Mouse (Mus musculus) heart, embryonic 10.5 days (tissue): Measurements from ENCODE around the gene Pnpla6. TPM values are rescaled to one million over a fixed set of nuclear protein-coding genes. Genes with fewer than 3 reads are reported as not detected.
"Not testable (repeated sequence)": the region's sequence is repeated elsewhere in the genome, so short reads cannot be mapped to it uniquely, and the experiment has no call there.

Experiments
- DNase-seq: peaks from one replicate; pipeline ENCODE4 v3.0.0-alpha.2; 2017; ENCODE audit warnings: low spot score
- H3K27ac ChIP-seq: fragments of 300-500 bp; sonication (generic); 2 replicates; pipeline ENCODE4 v1.5.1; 2016; ENCODE audit warnings: mild to moderate bottlenecking
- H3K27me3 ChIP-seq: fragments of 300-500 bp; sonication (generic); 2 replicates; pipeline ENCODE4 v1.6.1; 2016; ENCODE audit warnings: mild to moderate bottlenecking; ENCODE audit not compliant: poor library complexity, insufficient read depth, severe bottlenecking
- H3K36me3 ChIP-seq: fragments of 300-500 bp; sonication (generic); 2 replicates; pipeline ENCODE4 v1.6.1; 2016; ENCODE audit warnings: mild to moderate bottlenecking, moderate library complexity
- H3K4me1 ChIP-seq: fragments of 300-500 bp; sonication (generic); 2 replicates; pipeline ENCODE4 v1.6.1; 2016; ENCODE audit warnings: mild to moderate bottlenecking
- H3K4me3 ChIP-seq: fragments of 300-500 bp; sonication (generic); 2 replicates; pipeline ENCODE4 v1.5.1; 2016; ENCODE audit warnings: mild to moderate bottlenecking, moderate library complexity
- H3K9me3 ChIP-seq: fragments of 300-500 bp; sonication (generic); 2 replicates; pipeline ENCODE4 v1.6.1; 2016; ENCODE audit warnings: mild to moderate bottlenecking, moderate library complexity
- WGBS: fragments of 180-500 bp; shearing (Covaris S2); methylation state at CpG from one replicate; pipeline ENCODE4 v1.1.7; 2016; 5-methylcytosine and 5-hydroxymethylcytosine counted together
- polyA plus RNA-seq: library from polyadenylated mRNA; unstranded; fragments of >200 nt; fragmentation: Nextera tagmentation; extraction: Ambion mirVana; gene quantifications from 2 replicates; pipeline ENCODE4 v1.2.1, GENCODE M21; 2016

The Pnpla6 gene
- polyA plus RNA-seq, 1 experiment from 2014 or later = 19.7 TPM

- 3% methylated on average over 12 of the region's 12 CpGs for WGBS
- peaks cover 14% of the 10 kb centered on the region for H3K4me1 ChIP-seq
- no peaks in the 10 kb centered on the region for H3K36me3 ChIP-seq
- peak within 1 kb of the TSS; percentile 54 for H3K4me3 ChIP-seq
- DNase-seq = no peak
- no peaks in the 10 kb centered on the region for H3K27me3 ChIP-seq
- peak within 1 kb of the TSS; percentile 83 for H3K27ac ChIP-seq
- no peaks in the 10 kb centered on the region for H3K9me3 ChIP-seq
These were observed 52.6 kb downstream of the Pnpla6 start, which contains the start of gene C330021F23Rik for GRCm38 (mm10) chr8:3567641-3568371. TSS of gene C330021F23Rik (plus strand) at chr8:3567990.

- Histone ChIP-seq H3K27me3 (no peaks in the 10 kb centered on the region), H3K9me3 (no peaks in the 10 kb centered on the region), H3K27ac (peak overlapping the region; percentile 83), H3K4me1 (peaks cover 14% of the 10 kb centered on the region), H3K36me3 (no peaks in the 10 kb centered on the region), H3K4me3 (peak overlapping the region; percentile 54)
- no peak for DNase-seq
- WGBS = 14% methylated on average over 7 of the region's 7 CpGs
These were observed 53.2 kb downstream of the Pnpla6 start for GRCm38 (mm10) chr8:3568378-3568777.

GRCm38 (mm10) chr8:3569784-3570183, 54.6 kb downstream of the Pnpla6 start:
- H3K9me3 ChIP-seq = no peaks in the 10 kb centered on the region
- no peak overlapping the region for H3K27ac ChIP-seq
- H3K36me3 ChIP-seq = no peaks in the 10 kb centered on the region
- WGBS = 83% methylated on average over 5 of the region's 5 CpGs
- H3K4me1 ChIP-seq = peaks cover 14% of the 10 kb centered on the region
- no peaks in the 10 kb centered on the region for H3K27me3 ChIP-seq
- H3K4me3 ChIP-seq = no peak overlapping the region
- DNase-seq = no peak

- H3K36me3 ChIP-seq = no peaks in the 10 kb centered on the region
- WGBS = 92% methylated on average over 3 of the region's 3 CpGs
- DNase-seq = no peak
- H3K9me3 ChIP-seq = no peaks in the 10 kb centered on the region
- H3K4me1 ChIP-seq = no peaks in the 10 kb centered on the region
- 0 out of 2 replicates have a peak, but pooled peaks cover 3% of the 10 kb centered on the region for H3K27me3 ChIP-seq
- H3K4me3 ChIP-seq = no peak overlapping the region
- H3K27ac ChIP-seq = no peak overlapping the region
These were observed 59.4 kb downstream of the Pnpla6 start for GRCm38 (mm10) chr8:3574546-3574945.

- H3K36me3 ChIP-seq = no peaks in the 10 kb centered on the region
- DNase-seq = no peak
- no peaks in the 10 kb centered on the region for H3K9me3 ChIP-seq
- no peak overlapping the region for H3K4me3 ChIP-seq
- 0 out of 2 replicates have a peak, but pooled peaks cover 3% of the 10 kb centered on the region for H3K27me3 ChIP-seq
- H3K27ac ChIP-seq = no peak overlapping the region
- no peaks in the 10 kb centered on the region for H3K4me1 ChIP-seq
- WGBS = 72% methylated on average over 15 of the region's 15 CpGs
These were observed 61.2 kb downstream of the Pnpla6 start for GRCm38 (mm10) chr8:3576211-3576960.

GRCm38 (mm10) chr8:3579390-3580364, 64.5 kb downstream of the Pnpla6 start:
- no peaks in the 10 kb centered on the region for H3K9me3 ChIP-seq
- H3K4me3 ChIP-seq = no peak overlapping the region
- H3K27ac ChIP-seq = no peak overlapping the region
- H3K36me3 ChIP-seq = no peaks in the 10 kb centered on the region
- DNase-seq = no peak
- 79% methylated on average over 9 of the region's 9 CpGs for WGBS
- 0 out of 2 replicates have a peak, but pooled peaks cover 3% of the 10 kb centered on the region for H3K27me3 ChIP-seq
- H3K4me1 ChIP-seq = no peaks in the 10 kb centered on the region

GRCm38 (mm10) chr8:3581961-3582360, 66.8 kb downstream of the Pnpla6 start:
- H3K27me3 ChIP-seq = peaks cover 11% of the 10 kb centered on the region
- not testable (repeated sequence) for H3K4me3 ChIP-seq, H3K9me3 ChIP-seq, H3K4me1 ChIP-seq, H3K36me3 ChIP-seq, H3K27ac ChIP-seq, DNase-seq
- WGBS = 71% methylated on average over 2 of the region's 3 CpGs

- DNase-seq = no peak
- Histone ChIP-seq H3K36me3 (no peaks in the 10 kb centered on the region), H3K4me3 (no peak overlapping the region), H3K27ac (no peak overlapping the region), H3K27me3 (peaks cover 19% of the 10 kb centered on the region), H3K4me1 (peaks cover 7% of the 10 kb centered on the region), H3K9me3 (no peaks in the 10 kb centered on the region)
- 85% methylated on average over 2 of the region's 2 CpGs for WGBS
These were observed 71.3 kb downstream of the Pnpla6 start for GRCm38 (mm10) chr8:3586452-3586851.

- H3K27ac ChIP-seq = peak within 1 kb of the TSS; percentile 81
These were observed 71.8 kb downstream of the Pnpla6 start, which contains the start of gene Camsap3 for GRCm38 (mm10) chr8:3586993-3587390. TSS of gene Camsap3 (plus strand) at chr8:3587293.

GRCm38 (mm10) chr8:3587391-3588257, 72.4 kb downstream of the Pnpla6 start:
- peak overlapping the region; percentile 81 for H3K27ac ChIP-seq
- WGBS = under 1% methylated on average over 77 of the region's 77 CpGs
- H3K36me3 ChIP-seq = no peaks in the 10 kb centered on the region
- no peak for DNase-seq
- peaks cover 7% of the 10 kb centered on the region for H3K4me1 ChIP-seq
- peak overlapping the region; percentile 74 for H3K4me3 ChIP-seq
- H3K9me3 ChIP-seq = no peaks in the 10 kb centered on the region
- peaks cover 19% of the 10 kb centered on the region for H3K27me3 ChIP-seq

More at GRCm38 (mm10) chr8:3586993-3587390, 71.8 kb downstream of the Pnpla6 start, which contains the start of gene Camsap3:
- no peaks in the 10 kb centered on the region for H3K9me3 ChIP-seq
- DNase-seq = no peak
- H3K4me1 ChIP-seq = peaks cover 7% of the 10 kb centered on the region
- 6% methylated on average over 7 of the region's 7 CpGs for WGBS
- peak within 1 kb of the TSS; percentile 74 for H3K4me3 ChIP-seq
- H3K27me3 ChIP-seq = peaks cover 19% of the 10 kb centered on the region
- H3K36me3 ChIP-seq = no peaks in the 10 kb centered on the region

- WGBS = 9% methylated on average over 11 of the region's 11 CpGs
- no peak for DNase-seq
- Histone ChIP-seq H3K4me1 (peaks cover 7% of the 10 kb centered on the region), H3K27me3 (peaks cover 19% of the 10 kb centered on the region), H3K9me3 (no peaks in the 10 kb centered on the region), H3K4me3 (peak overlapping the region; percentile 74), H3K27ac (peak overlapping the region; percentile 81), H3K36me3 (no peaks in the 10 kb centered on the region)
These were observed 73.1 kb downstream of the Pnpla6 start for GRCm38 (mm10) chr8:3588258-3588633.
